Comparison of ENCODE assay signal across 9 mouse cellular contexts in genomic region chr4:15213204-15213861, GRCm38 (mm10).
DNase-seq lines count a peak whose midpoint lies in the region; ATAC-seq lines count a peak whose summit lies in the region.
"Had no signal": no experiment of that assay in that cellular context is flagged by ENCODE, and none has a peak within 500 bp of the region (broad histone marks: within the 10 kb centered on the region; RNA-seq: fewer than 3 reads in every experiment).

No protein-coding gene starts in this region.

- H3K9ac ChIP-seq in embryonic facial prominence, embryonic 12.5 days: no peak overlapping the region
- no peak overlapping the region for H3K9ac ChIP-seq in kidney, embryonic 14.5 days (ENCODE audit: low read depth, low read length)
- H3K9ac ChIP-seq: hindbrain, embryonic 13.5 days; midbrain, embryonic 15.5 days had no signal

- WGBS in embryonic facial prominence, embryonic 12.5 days: 62% methylated on average over 3 of the region's 3 CpGs
- WGBS in kidney, embryonic 14.5 days: 38% methylated on average over 3 of the region's 3 CpGs

- H3K4me1 ChIP-seq in embryonic facial prominence, embryonic 12.5 days: peaks cover 4% of the 10 kb centered on the region; the same call in 1 of the 2 replicates
- H3K4me1 ChIP-seq in kidney, embryonic 14.5 days (ENCODE audit: control insufficient read depth, insufficient read depth, low read length): no peaks in the 10 kb centered on the region
- H3K4me1 ChIP-seq: hindbrain, embryonic 13.5 days; midbrain, embryonic 15.5 days had no signal

- no peak overlapping the region for H3K4me2 ChIP-seq in embryonic facial prominence, embryonic 12.5 days (replicated peaks)
- H3K4me2 ChIP-seq in kidney, embryonic 14.5 days (replicated peaks; ENCODE audit: low read depth, low read length): no peak overlapping the region
- H3K4me2 ChIP-seq: hindbrain, embryonic 13.5 days; midbrain, embryonic 15.5 days had no signal

- H3K9me3 ChIP-seq in embryonic facial prominence, embryonic 12.5 days: no peaks in the 10 kb centered on the region
- no peaks in the 10 kb centered on the region for H3K9me3 ChIP-seq in kidney, embryonic 14.5 days (ENCODE audit: control insufficient read depth, low read length)
- H3K9me3 ChIP-seq: hindbrain, embryonic 13.5 days; midbrain, embryonic 15.5 days had no signal

- no peaks in the 10 kb centered on the region for H3K27me3 ChIP-seq in embryonic facial prominence, embryonic 12.5 days
- H3K27me3 ChIP-seq in kidney, embryonic 14.5 days (ENCODE audit: control insufficient read depth, insufficient read depth, low read length): no peaks in the 10 kb centered on the region
- H3K27me3 ChIP-seq: hindbrain, embryonic 13.5 days; midbrain, embryonic 15.5 days had no signal

- ATAC-seq in embryonic facial prominence, embryonic 12.5 days (ENCODE audit: insufficient number of reproducible peaks, insufficient read depth, low FRiP score, low TSS enrichment): no peak
- peak; percentile 88 for ATAC-seq in kidney, embryonic 14.5 days (ENCODE audit: low FRiP score, low TSS enrichment)
- no peak for ATAC-seq in frontal cortex, adult (ENCODE audit: low TSS enrichment)
- ATAC-seq: midbrain, embryonic 15.5 days had no signal

- peak; percentile 73 for DNase-seq in adipocyte (ENCODE audit: low spot score)
- DNase-seq in lung, postnatal 10 days: peak; percentile 60
- DNase-seq in adrenal gland, postnatal 14 days: no peak
- DNase-seq in cerebellum, adult 11-12 months: no peak

- H3K36me3 ChIP-seq in embryonic facial prominence, embryonic 12.5 days: no peaks in the 10 kb centered on the region
- H3K36me3 ChIP-seq in kidney, embryonic 14.5 days (ENCODE audit: control insufficient read depth, insufficient read depth, low read length): no peaks in the 10 kb centered on the region
- H3K36me3 ChIP-seq: hindbrain, embryonic 13.5 days; midbrain, embryonic 15.5 days had no signal

- 0 out of 2 replicates have a peak overlapping the region, but pooled peaks have one; percentile 50 for H3K27ac ChIP-seq in embryonic facial prominence, embryonic 12.5 days
- no peak overlapping the region; the same call in 1 of the 2 replicates for H3K27ac ChIP-seq in kidney, embryonic 14.5 days (ENCODE audit: low read depth, low read length)
- H3K27ac ChIP-seq: hindbrain, embryonic 13.5 days; midbrain, embryonic 15.5 days had no signal

- no peak overlapping the region for H3K4me3 ChIP-seq in embryonic facial prominence, embryonic 12.5 days
- H3K4me3 ChIP-seq in kidney, embryonic 14.5 days (ENCODE audit: low read length): no peak overlapping the region
- H3K4me3 ChIP-seq: hindbrain, embryonic 13.5 days; midbrain, embryonic 15.5 days had no signal

Comparison
In these comparisons a context has a peak if more than half of its experiments do, and no peak if none do; other contexts are left out.
1. DNase-seq: peak in adipocyte (single experiment) and lung, postnatal 10 days (single experiment); none in adrenal gland, postnatal 14 days (single experiment) and cerebellum, adult 11-12 months (single experiment).